Mouse (Mus musculus): ENCODE measurements around the gene Haus7. TPM values are rescaled to one million over a fixed set of nuclear protein-coding genes. Genes with fewer than 3 reads are reported as not detected.

Haus7 gene
- 10 to 100 TPM; 24.3 to 34.8 TPM for total RNA-seq (2021)
- long read RNA-seq, experiment 1, transcript Haus7-201 (10 exons, 1,380 nt): major isoform, 35 of 40 reads
- long read RNA-seq, experiment 1, partial matches to known transcripts: 0 of 40 reads
- long read RNA-seq, experiment 1, other reads (novel, unspliced or antisense): 1 of 40 reads
- long read RNA-seq, experiment 2, transcript Haus7-201 (10 exons, 1,380 nt): major isoform, 19 of 22 reads
- long read RNA-seq, experiment 2, partial matches to known transcripts: 2 of 22 reads
- long read RNA-seq, experiment 2, other reads (novel, unspliced or antisense): 0 of 22 reads

- DNase-seq: peak; percentile 91
Observed at GRCm38 (mm10) chrX:73458877-73459392, at the start of gene Haus7. Haus7 (minus strand) TSS chrX:73459044.

- DNase-seq: no peak
Observed at GRCm38 (mm10) chrX:73506577-73506976, 47.7 kb upstream of the Haus7 start.

GRCm38 (mm10) chrX:73505130-73505735, 46.4 kb upstream of the Haus7 start:
- no peak for DNase-seq

- no peak for DNase-seq
Observed at GRCm38 (mm10) chrX:73496746-73497145, 37.9 kb upstream of the Haus7 start.

GRCm38 (mm10) chrX:73493567-73493966, 34.7 kb upstream of the Haus7 start:
- DNase-seq: peak; percentile 65

- DNase-seq: no peak
Observed at GRCm38 (mm10) chrX:73490804-73491203, 32.0 kb upstream of the Haus7 start.

GRCm38 (mm10) chrX:73490186-73490585, 31.3 kb upstream of the Haus7 start:
- DNase-seq: no peak

GRCm38 (mm10) chrX:73486920-73487319, 28.1 kb upstream of the Haus7 start:
- DNase-seq: peak; percentile 47

GRCm38 (mm10) chrX:73484870-73485269, 26.0 kb upstream of the Haus7 start:
- DNase-seq: no peak

- no peak for DNase-seq
Observed at GRCm38 (mm10) chrX:73484076-73484475, 25.2 kb upstream of the Haus7 start.

GRCm38 (mm10) chrX:73483484-73483810, 24.6 kb upstream of the Haus7 start, which contains the start of gene Bgn:
Bgn (plus strand) TSS chrX:73483602.
- DNase-seq: no peak

GRCm38 (mm10) chrX:73482643-73483483, 24.0 kb upstream of the Haus7 start:
- no peak for DNase-seq

GRCm38 (mm10) chrX:73480334-73480733, 21.5 kb upstream of the Haus7 start:
- no peak for DNase-seq

GRCm38 (mm10) chrX:73479656-73480055, 20.8 kb upstream of the Haus7 start:
- DNase-seq: no peak

GRCm38 (mm10) chrX:73477500-73477899, 18.7 kb upstream of the Haus7 start:
- peak; percentile 27 for DNase-seq

GRCm38 (mm10) chrX:73476621-73477020, 17.8 kb upstream of the Haus7 start:
- peak; percentile 33 for DNase-seq

- no peak for DNase-seq
Observed at GRCm38 (mm10) chrX:73475658-73476256, 16.9 kb upstream of the Haus7 start.

GRCm38 (mm10) chrX:73474340-73475165, 15.7 kb upstream of the Haus7 start:
- no peak for DNase-seq

GRCm38 (mm10) chrX:73471764-73472163, 12.9 kb upstream of the Haus7 start:
- DNase-seq: no peak

GRCm38 (mm10) chrX:73468752-73469151, 9.9 kb upstream of the Haus7 start:
- DNase-seq: no peak

- no peak for DNase-seq
Observed at GRCm38 (mm10) chrX:73468330-73468729, 9.5 kb upstream of the Haus7 start.

Data from adrenal gland, postnatal 10 days (tissue).